Mouse (Mus musculus) small intestine, adult 2 months (tissue): ENCODE measurements around the gene Mgll. TPM values are rescaled to one million over a fixed set of nuclear protein-coding genes. Genes with fewer than 3 reads are reported as not detected.

Experiments used
- H3K27ac ChIP-seq: fragments of 200-500 bp; 2 replicates; pipeline ENCODE4 v1.5.1; 2012; ENCODE audit warnings: low read depth, low read length, control low read depth, inconsistent platforms; ENCODE audit not compliant: insufficient read depth
- H3K27me3 ChIP-seq: fragments of 200-500 bp; 2 replicates; pipeline ENCODE4 v1.6.1; 2012; ENCODE audit warnings: mild to moderate bottlenecking, moderate library complexity, low read length, inconsistent platforms; ENCODE audit not compliant: control insufficient read depth, insufficient read depth
- H3K36me3 ChIP-seq: fragments of 200-500 bp; 2 replicates; pipeline ENCODE4 v1.6.1; 2012; ENCODE audit warnings: mild to moderate bottlenecking, low read length, control low read depth, inconsistent platforms; ENCODE audit not compliant: control insufficient read depth, insufficient read depth
- H3K4me1 ChIP-seq: fragments of 200-500 bp; 2 replicates; pipeline ENCODE4 v1.6.1; 2012; ENCODE audit warnings: low read length, inconsistent platforms, mixed read lengths; ENCODE audit not compliant: control insufficient read depth, insufficient read depth, insufficient read length
- H3K4me3 ChIP-seq: fragments of 200-500 bp; 2 replicates; pipeline ENCODE4 v1.5.1; 2012; ENCODE audit warnings: low read depth, mild to moderate bottlenecking, control low read depth, inconsistent platforms, low read length, moderate library complexity
- CTCF ChIP-seq: fragments of 200-500 bp; IDR thresholded peaks from 2 replicates; pipeline ENCODE4 v1.5.1; 2012; ENCODE audit warnings: low read depth, mild to moderate bottlenecking, control low read depth, inconsistent platforms, low read length, moderate library complexity, mixed read lengths; ENCODE audit not compliant: insufficient replicate concordance, insufficient read length; ENCODE audit errors: extremely low read depth
- POLR2A ChIP-seq: fragments of 200-500 bp; IDR thresholded peaks from 2 replicates; pipeline ENCODE4 v1.6.1; 2012; ENCODE audit warnings: low read depth, mild to moderate bottlenecking, control low read depth, inconsistent platforms, low read length, moderate library complexity
- WGBS: fragments of 180-500 bp; shearing (Covaris S2); methylation state at CpG from one replicate; pipeline ENCODE4 v1.1.7; 2018; 5-methylcytosine and 5-hydroxymethylcytosine counted together
- polyA plus RNA-seq: library from polyadenylated mRNA; depleted of rRNA; stranded (reverse); fragments of >200 nt; gene quantifications from 2 replicates; pipeline ENCODE4 v1.2.3, GENCODE M21; 2012

Gene Mgll
- polyA plus RNA-seq, 1 experiment, result 29.5 TPM

GRCm38 (mm10) chr6:88756992-88757391, 32.8 kb downstream of the Mgll start:
- no peaks in the 10 kb centered on the region for H3K27me3 ChIP-seq
- WGBS, result 70% methylated on average over 4 of the region's 4 CpGs
- peak overlapping the region; percentile 30; the same call in 1 of the 2 replicates for H3K27ac ChIP-seq
- no peak for TF ChIP-seq CTCF
- TF ChIP-seq POLR2A, result no peak
- peaks cover 21% of the 10 kb centered on the region for H3K4me1 ChIP-seq
- H3K36me3 ChIP-seq, result no peaks in the 10 kb centered on the region
- H3K4me3 ChIP-seq, result no peak overlapping the region

- WGBS, result 33% methylated on average over 8 of the region's 8 CpGs
- no peak for TF ChIP-seq CTCF
- TF ChIP-seq POLR2A, result no peak
- Histone ChIP-seq H3K27me3 (no peaks in the 10 kb centered on the region), H3K4me1 (peaks cover 21% of the 10 kb centered on the region), H3K36me3 (no peaks in the 10 kb centered on the region), H3K27ac (no peak overlapping the region), H3K4me3 (no peak overlapping the region)
Observed at GRCm38 (mm10) chr6:88758074-88758473, 33.9 kb downstream of the Mgll start.

GRCm38 (mm10) chr6:88758568-88759522, 34.6 kb downstream of the Mgll start:
- TF ChIP-seq CTCF (no peak), POLR2A (no peak)
- no peaks in the 10 kb centered on the region for H3K27me3 ChIP-seq
- H3K36me3 ChIP-seq, result no peaks in the 10 kb centered on the region
- H3K27ac ChIP-seq, result 0 out of 2 replicates have a peak overlapping the region, but pooled peaks have one; percentile 25
- H3K4me1 ChIP-seq, result peaks cover 21% of the 10 kb centered on the region
- WGBS, result 60% methylated on average over 10 of the region's 10 CpGs
- no peak overlapping the region for H3K4me3 ChIP-seq

- no peaks in the 10 kb centered on the region for H3K27me3 ChIP-seq
- H3K36me3 ChIP-seq, result no peaks in the 10 kb centered on the region
- H3K27ac ChIP-seq, result peak overlapping the region; percentile 46
- 30% methylated on average over 17 of the region's 17 CpGs for WGBS
- H3K4me1 ChIP-seq, result peaks cover 21% of the 10 kb centered on the region
- no peak overlapping the region for H3K4me3 ChIP-seq
- TF ChIP-seq POLR2A, result no peak
- no peak for TF ChIP-seq CTCF
Observed at GRCm38 (mm10) chr6:88759793-88760453, 35.7 kb downstream of the Mgll start.

- Histone ChIP-seq H3K27ac (no peak overlapping the region), H3K4me1 (peaks cover 21% of the 10 kb centered on the region), H3K27me3 (no peaks in the 10 kb centered on the region), H3K36me3 (no peaks in the 10 kb centered on the region), H3K4me3 (no peak overlapping the region)
- no peak for TF ChIP-seq CTCF
- no peak for TF ChIP-seq POLR2A
- 85% methylated on average over 17 of the region's 17 CpGs for WGBS
Observed at GRCm38 (mm10) chr6:88760935-88761635, 36.9 kb downstream of the Mgll start.

- H3K27ac ChIP-seq, result no peak overlapping the region
- no peaks in the 10 kb centered on the region for H3K27me3 ChIP-seq
- peaks cover 21% of the 10 kb centered on the region for H3K4me1 ChIP-seq
- WGBS, result 77% methylated on average over 17 of the region's 17 CpGs
- no peaks in the 10 kb centered on the region for H3K36me3 ChIP-seq
- H3K4me3 ChIP-seq, result no peak overlapping the region
- TF ChIP-seq CTCF, result no peak
- no peak for TF ChIP-seq POLR2A
Observed at GRCm38 (mm10) chr6:88761684-88762439, 37.6 kb downstream of the Mgll start.
